Mouse (Mus musculus) midbrain, postnatal 0 days (tissue): ENCODE results near the gene Zbtb44. TPM values are rescaled to one million over a fixed set of nuclear protein-coding genes. Genes with fewer than 3 reads are reported as not detected.

Experiments used
- ATAC-seq: fragments of 200-750 bp; cut with Nextera tagmentation; 2 replicates; pipeline ENCODE4 v1.8.0; 2017; ENCODE audit warnings: moderate number of reproducible peaks, mild to moderate bottlenecking, moderate TSS enrichment, moderate library complexity; ENCODE audit not compliant: low FRiP score
- DNase-seq: peaks from one replicate; pipeline ENCODE4 v3.0.0-alpha.2; 2015; ENCODE audit warnings: low spot score
- H3K27ac ChIP-seq: fragments of 300-500 bp; sonication (generic); 2 replicates; pipeline ENCODE4 v1.5.1; 2014; ENCODE audit warnings: low read depth, mild to moderate bottlenecking, low read length, mixed read lengths
- H3K27me3 ChIP-seq: fragments of 300-500 bp; sonication (generic); 2 replicates; pipeline ENCODE4 v1.6.1; 2014; ENCODE audit warnings: low read length, control low read depth, mixed read lengths; ENCODE audit not compliant: insufficient read depth
- H3K36me3 ChIP-seq: fragments of 300-500 bp; sonication (generic); 2 replicates; pipeline ENCODE4 v1.6.1; 2014; ENCODE audit warnings: low read length, control low read depth, mixed read lengths; ENCODE audit not compliant: insufficient read depth
- H3K4me1 ChIP-seq: fragments of 300-500 bp; sonication (generic); 2 replicates; pipeline ENCODE4 v1.6.1; 2014; ENCODE audit warnings: mild to moderate bottlenecking, control low read depth, antibody characterized with exemption, low read length, mixed read lengths; ENCODE audit not compliant: insufficient read depth
- H3K4me2 ChIP-seq: fragments of 300-500 bp; sonication (generic); 2 replicates; pipeline ENCODE4 v1.6.1; 2014; ENCODE audit warnings: low read depth, mild to moderate bottlenecking, low read length, mixed read lengths; ENCODE audit not compliant: poor library complexity, severe bottlenecking
- H3K4me3 ChIP-seq: fragments of 300-500 bp; sonication (generic); 2 replicates; pipeline ENCODE4 v1.5.1; 2014; ENCODE audit warnings: low read depth, mild to moderate bottlenecking, low read length, moderate library complexity
- H3K9ac ChIP-seq: fragments of 300-500 bp; sonication (generic); replicated peaks from 2 replicates; pipeline ENCODE4 v1.6.1; 2014; ENCODE audit warnings: mild to moderate bottlenecking, low read length, moderate library complexity, mixed read lengths; ENCODE audit not compliant: poor library complexity, severe bottlenecking
- H3K9me3 ChIP-seq: fragments of 300-500 bp; sonication (generic); 2 replicates; pipeline ENCODE4 v1.6.1; 2016; ENCODE audit warnings: low read length, control low read depth
- CTCF ChIP-seq: IDR thresholded peaks from 2 replicates; pipeline ENCODE4 v1.5.1; 2016; ENCODE audit warnings: antibody characterized with exemption, mild to moderate bottlenecking
- WGBS: fragments of 180-500 bp; shearing (Covaris S2); extraction: QIAGEN DNeasy Blood & Tissue Kit; methylation state at CpG from one replicate; pipeline ENCODE4 v1.1.7; 2014; 5-methylcytosine and 5-hydroxymethylcytosine counted together
- polyA plus RNA-seq: library from polyadenylated mRNA; unstranded; fragments of >200 nt; fragmentation: Nextera tagmentation; extraction: Ambion mirVana; gene quantifications from 2 replicates; pipeline ENCODE4 v1.2.1, GENCODE M21; 2015
- total RNA-seq: library from RNA; depleted of rRNA; stranded (reverse); fragments of >200 nt; gene quantifications from 2 replicates; pipeline ENCODE4 v1.2.3, GENCODE M21; 2014

Zbtb44 gene
- total and polyA plus RNA-seq, 2 experiments from 2014 or later = 3.6 to 14.2 TPM

DNA sequence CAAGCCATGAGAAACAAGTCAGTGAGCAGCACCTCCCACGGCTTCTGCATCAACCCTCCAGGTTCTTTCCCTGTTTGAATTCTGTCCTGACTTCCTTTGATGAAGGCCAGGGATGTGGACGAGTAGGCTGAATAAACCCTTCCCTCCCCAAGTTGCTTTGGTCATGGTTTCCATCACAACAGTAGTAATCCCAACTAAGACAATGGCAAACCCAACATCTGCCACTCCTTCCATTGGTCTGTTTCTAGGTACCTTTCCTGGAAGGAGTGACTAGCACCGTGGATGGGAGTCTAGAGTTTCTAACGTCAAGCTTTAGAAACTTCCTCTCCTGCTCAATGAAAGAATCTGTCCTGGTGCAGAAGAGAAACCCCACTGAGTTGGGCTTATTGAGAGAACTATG lies 12.8 kb upstream of the Zbtb44 start:
- no peaks in the 10 kb centered on the region for H3K27me3 ChIP-seq
- H3K27ac ChIP-seq = no peak overlapping the region
- no peak overlapping the region for H3K4me3 ChIP-seq
- H3K4me1 ChIP-seq = no peaks in the 10 kb centered on the region
- H3K36me3 ChIP-seq = no peaks in the 10 kb centered on the region
- WGBS = 57% methylated on average over 4 of the region's 4 CpGs
- H3K9me3 ChIP-seq = no peaks in the 10 kb centered on the region
- DNase-seq = no peak
- TF ChIP-seq CTCF = no peak
- no peak overlapping the region for H3K4me2 ChIP-seq
- H3K9ac ChIP-seq = no peak overlapping the region
- no peak for ATAC-seq

DNA sequence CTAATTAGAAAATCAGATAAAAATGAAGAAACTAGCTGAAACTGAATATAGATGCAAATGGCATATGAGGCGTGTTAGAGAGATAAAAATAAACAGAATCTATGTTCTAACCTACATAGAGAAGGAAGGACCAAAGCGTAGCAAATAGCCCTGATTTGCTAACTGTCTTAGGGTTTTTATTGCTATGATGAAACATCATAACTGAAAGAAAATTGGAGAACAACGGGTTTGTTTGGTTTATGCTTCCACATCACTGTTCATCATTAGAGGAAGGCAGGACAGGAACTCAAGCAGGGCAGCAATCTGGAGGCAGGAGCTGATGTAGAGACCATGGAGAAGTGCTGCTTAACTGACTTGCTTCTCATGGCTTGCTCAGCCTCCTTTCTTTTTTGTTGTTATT lies 12.3 kb upstream of the Zbtb44 start:
- ATAC-seq = no peak
- no peak for TF ChIP-seq CTCF

DNA sequence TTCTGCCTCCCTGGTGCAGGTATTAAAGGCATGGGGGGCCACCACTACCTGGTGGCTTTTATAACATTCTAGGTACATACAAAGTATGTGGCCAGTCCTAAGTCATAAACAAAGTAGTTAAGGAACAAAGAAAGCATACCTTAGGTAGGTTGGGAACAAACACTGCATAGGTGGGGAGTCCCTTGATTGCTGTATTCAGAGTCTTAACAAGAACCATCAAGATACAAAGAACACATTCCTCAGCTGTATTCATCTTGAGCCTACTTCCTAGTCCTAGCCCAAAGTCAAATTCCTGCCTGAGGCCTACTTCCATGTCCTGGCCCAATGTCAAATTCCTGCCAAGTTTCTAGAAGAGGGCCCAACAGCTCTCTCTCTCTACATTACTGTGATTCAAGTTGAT lies 11.7 kb upstream of the Zbtb44 start:
- Histone ChIP-seq H3K36me3 (no peaks in the 10 kb centered on the region), H3K27ac (no peak overlapping the region), H3K4me2 (no peak overlapping the region), H3K4me3 (no peak overlapping the region), H3K9ac (no peak overlapping the region), H3K4me1 (no peaks in the 10 kb centered on the region), H3K9me3 (no peaks in the 10 kb centered on the region), H3K27me3 (no peaks in the 10 kb centered on the region)
- TF ChIP-seq CTCF = no peak
- DNase-seq (no peak), ATAC-seq (no peak)

More for the DNA sequence above, 12.3 kb upstream of the Zbtb44 start:
- WGBS = 90% methylated on average over 3 of the region's 3 CpGs
- no peak overlapping the region for H3K4me2 ChIP-seq
- H3K4me1 ChIP-seq = no peaks in the 10 kb centered on the region
- H3K9ac ChIP-seq = no peak overlapping the region
- no peaks in the 10 kb centered on the region for H3K27me3 ChIP-seq
- no peak for DNase-seq
- H3K27ac ChIP-seq = no peak overlapping the region
- H3K9me3 ChIP-seq = no peaks in the 10 kb centered on the region
- no peaks in the 10 kb centered on the region for H3K36me3 ChIP-seq
- no peak overlapping the region for H3K4me3 ChIP-seq

DNA sequence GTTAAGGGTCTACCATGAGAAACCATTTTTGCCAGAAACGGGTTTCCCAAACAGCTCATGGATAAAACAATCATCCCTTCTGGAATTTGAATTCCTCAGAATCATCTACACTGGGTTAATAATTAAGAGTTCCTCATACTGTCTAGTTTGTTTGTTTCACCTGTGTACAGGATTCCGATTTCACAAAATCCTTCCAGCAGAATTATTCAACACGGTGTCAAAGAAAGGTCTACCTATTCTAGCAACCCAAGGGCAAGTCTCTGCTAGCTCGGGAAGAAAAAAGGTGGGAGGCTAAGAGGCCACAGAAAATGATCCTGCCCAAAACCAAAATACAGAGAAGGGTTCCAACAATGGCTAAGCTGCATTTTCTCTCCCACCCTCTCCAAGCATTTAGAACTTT lies 2.2 kb upstream of the Zbtb44 start:
- no peaks in the 10 kb centered on the region for H3K9me3 ChIP-seq
- no peak overlapping the region for H3K27ac ChIP-seq
- no peak overlapping the region for H3K4me2 ChIP-seq
- no peaks in the 10 kb centered on the region for H3K36me3 ChIP-seq
- ATAC-seq (no peak), DNase-seq (no peak)
- no peaks in the 10 kb centered on the region for H3K27me3 ChIP-seq
- 91% methylated on average over 4 of the region's 4 CpGs for WGBS
- TF ChIP-seq CTCF = no peak
- H3K9ac ChIP-seq = no peak overlapping the region
- H3K4me3 ChIP-seq = no peak overlapping the region
- no peaks in the 10 kb centered on the region for H3K4me1 ChIP-seq

DNA sequence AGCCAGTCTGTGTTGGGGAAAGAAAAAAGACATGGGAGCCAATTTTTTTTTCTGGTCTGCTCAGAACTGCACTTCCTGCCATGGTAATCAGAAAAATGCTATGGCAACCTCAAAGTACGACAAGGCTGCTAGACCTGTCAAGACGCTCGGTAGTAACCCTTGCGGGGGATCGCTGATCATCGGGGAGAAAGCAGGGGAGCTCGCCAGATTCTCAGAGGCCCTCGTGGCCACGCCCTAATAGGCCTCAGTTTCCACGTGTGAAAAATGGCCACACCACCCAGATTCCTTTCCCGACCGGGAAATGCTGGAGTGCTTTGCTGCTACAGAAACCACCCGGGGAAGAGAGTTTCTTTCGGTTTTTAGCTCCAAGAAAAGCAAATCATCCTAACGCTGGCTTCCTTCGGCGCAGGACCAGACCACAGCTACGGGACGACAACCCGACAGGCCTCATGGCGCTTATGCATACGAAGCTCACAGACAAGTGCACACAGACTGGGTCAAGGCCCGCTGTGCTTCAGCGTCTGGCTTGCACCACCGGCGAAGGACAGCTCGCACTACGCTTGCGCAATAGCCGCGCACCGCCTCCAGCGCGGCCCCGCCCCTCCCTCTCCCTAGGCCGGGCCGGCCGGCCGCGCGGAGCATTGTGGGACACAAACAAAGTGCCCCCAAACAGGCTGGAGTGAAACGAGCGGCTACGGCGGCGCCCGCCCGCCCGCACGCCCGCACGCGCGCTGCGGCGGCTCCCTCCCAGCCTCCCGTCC lies 513 bp upstream of the Zbtb44 start:
- Histone ChIP-seq H3K4me1 (no peaks in the 10 kb centered on the region), H3K36me3 (no peaks in the 10 kb centered on the region), H3K4me2 (peak overlapping the region; percentile 90), H3K9ac (peak overlapping the region; percentile 91), H3K27ac (peak overlapping the region; percentile 93), H3K4me3 (peak overlapping the region; percentile 79), H3K9me3 (no peaks in the 10 kb centered on the region), H3K27me3 (no peaks in the 10 kb centered on the region)
- ATAC-seq (peak; percentile 97), DNase-seq (peak; percentile 97)
- under 1% methylated on average over 50 of the region's 57 CpGs for WGBS
- no peak for TF ChIP-seq CTCF

DNA sequence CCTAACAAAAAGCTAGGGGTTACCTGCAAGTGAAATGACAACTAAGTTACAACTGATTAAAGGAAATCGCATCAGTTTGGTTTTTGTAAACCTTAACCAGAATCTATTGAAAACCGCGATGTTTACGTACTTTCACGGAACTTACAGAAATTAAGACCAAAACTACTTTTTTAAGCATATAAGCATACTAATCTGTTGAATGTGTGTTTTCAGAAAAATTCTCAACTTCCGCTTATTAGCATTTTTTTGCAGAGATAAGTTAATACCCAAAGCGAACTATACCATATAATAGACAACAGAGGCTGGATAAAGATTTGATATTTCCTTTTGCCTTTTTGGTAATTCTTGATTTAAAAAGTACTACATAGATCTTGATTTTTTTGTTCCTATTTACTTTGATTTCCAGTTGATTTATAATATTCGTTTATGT lies 985 bp downstream of the Zbtb44 start:
- no peaks in the 10 kb centered on the region for H3K4me1 ChIP-seq
- H3K27ac ChIP-seq = no peak overlapping the region
- H3K4me3 ChIP-seq = peak overlapping the region; percentile 79
- peak overlapping the region; percentile 91; the same call in 1 of the 2 replicates for H3K9ac ChIP-seq
- no peak for TF ChIP-seq CTCF
- H3K27me3 ChIP-seq = no peaks in the 10 kb centered on the region
- H3K36me3 ChIP-seq = no peaks in the 10 kb centered on the region
- no peak for DNase-seq
- WGBS = 20% methylated on average over 8 of the region's 8 CpGs
- ATAC-seq = no peak
- no peaks in the 10 kb centered on the region for H3K9me3 ChIP-seq
- peak overlapping the region; percentile 90 for H3K4me2 ChIP-seq
